Mouse (Mus musculus) gonadal fat pad, adult 2 months (tissue): ENCODE data around the gene Fam69a. TPM values are rescaled to one million over a fixed set of nuclear protein-coding genes. Genes with fewer than 3 reads are reported as not detected.
"Not testable (repeated sequence)": the region's sequence is repeated elsewhere in the genome, so short reads cannot be mapped to it uniquely, and the experiment has no call there.

ENCODE experiments used
- DNase-seq: peaks from one replicate; pipeline ENCODE4 v3.0.0-alpha.2; 2012; ENCODE audit warnings: low read depth
- polyA plus RNA-seq: library from polyadenylated mRNA; depleted of rRNA; stranded (reverse); fragments of >200 nt; gene quantifications from 2 replicates; pipeline ENCODE4 v1.2.3, GENCODE M21; 2012

The Fam69a gene
- polyA plus RNA-seq, 1 experiment = 5.4 TPM

GRCm38 (mm10) chr5:107947548-107947947, 39.3 kb downstream of the Fam69a start:
- DNase-seq = no peak

GRCm38 (mm10) chr5:107946475-107946874, 40.4 kb downstream of the Fam69a start:
- no peak for DNase-seq

GRCm38 (mm10) chr5:107943526-107943925, 43.4 kb downstream of the Fam69a start:
- DNase-seq = no peak

DNA sequence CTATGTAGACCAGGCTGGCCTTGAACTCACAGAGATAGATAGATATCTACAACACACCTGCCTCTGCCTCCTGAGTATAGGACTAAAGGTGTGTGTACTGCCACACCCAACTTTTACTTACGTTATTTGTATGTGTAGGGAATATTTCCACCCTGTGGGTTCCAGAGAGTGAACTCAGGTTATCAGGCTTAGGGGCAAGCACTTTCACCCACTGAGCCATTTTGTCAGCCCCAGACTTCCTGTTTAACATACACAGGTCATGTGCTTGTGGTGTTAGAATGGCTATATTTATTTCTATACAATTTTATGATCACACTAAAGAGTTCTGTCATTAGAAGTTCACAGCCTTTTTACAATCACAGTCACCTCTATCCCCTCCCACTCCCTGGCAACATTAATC, 43.9 kb downstream of the Fam69a start:
- DNase-seq = no peak

DNA sequence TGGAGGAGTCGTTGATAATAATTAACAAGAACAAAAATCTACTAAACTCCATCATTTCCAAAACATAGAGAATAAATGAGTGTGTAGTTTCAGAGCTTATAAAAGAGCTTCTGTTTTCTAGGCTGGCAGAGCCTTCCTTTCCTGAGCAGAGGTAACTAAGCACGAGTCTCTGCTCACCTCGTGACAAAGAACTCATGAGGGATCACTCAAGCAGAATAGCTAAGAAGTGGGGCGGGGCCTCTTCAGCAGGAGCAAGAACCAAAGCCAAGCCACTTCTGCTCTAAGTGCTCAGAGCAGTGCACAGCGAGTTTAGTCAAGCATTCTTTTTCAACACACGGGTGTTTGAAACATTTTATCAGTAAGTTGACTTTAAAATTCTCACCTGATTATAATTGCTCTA, 45.7 kb downstream of the Fam69a start:
- no peak for DNase-seq

GRCm38 (mm10) chr5:107939701-107940100, 47.2 kb downstream of the Fam69a start:
- DNase-seq = no peak

DNA sequence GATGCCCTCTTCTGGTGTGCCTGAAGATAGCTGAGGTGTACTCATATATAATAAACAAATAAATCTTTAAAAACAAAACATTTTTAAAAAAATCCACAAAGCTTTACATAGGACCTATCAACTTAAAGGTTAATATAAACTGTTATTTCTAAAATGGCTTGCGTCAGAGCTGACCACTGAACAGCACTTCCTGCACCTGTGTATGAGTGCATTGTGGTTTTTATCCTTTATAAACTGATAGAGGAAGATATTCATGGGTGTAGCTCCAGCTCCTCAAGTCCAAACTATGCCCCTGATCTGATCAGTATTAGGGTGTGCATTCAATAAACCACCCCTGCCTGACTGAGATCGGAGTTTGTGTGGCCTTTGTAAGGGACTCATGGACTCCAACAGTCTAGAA, 48.0 kb downstream of the Fam69a start:
- DNase-seq = no peak

DNA sequence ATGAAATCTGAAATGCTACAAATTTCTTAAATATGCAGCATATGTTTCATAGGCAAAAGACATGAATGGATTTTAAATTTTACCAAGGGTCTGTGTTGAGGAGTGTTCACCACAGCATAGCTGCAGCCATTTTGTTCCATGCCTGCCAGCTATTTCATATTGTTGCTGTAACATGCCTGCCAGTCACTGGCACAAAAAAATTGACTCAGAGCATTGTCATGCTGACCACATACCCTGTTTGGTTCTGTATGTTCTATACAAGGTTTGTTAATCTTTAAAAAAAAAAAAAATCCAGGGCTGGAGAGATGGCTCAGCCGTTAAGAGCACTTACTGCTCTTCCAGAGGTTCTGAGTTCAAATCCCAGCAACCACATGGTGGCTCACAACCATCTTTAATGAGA, 48.4 kb downstream of the Fam69a start:
- not testable (repeated sequence) for DNase-seq

- DNase-seq = no peak
Observed at GRCm38 (mm10) chr5:107936625-107937389, 50.1 kb downstream of the Fam69a start.

DNA sequence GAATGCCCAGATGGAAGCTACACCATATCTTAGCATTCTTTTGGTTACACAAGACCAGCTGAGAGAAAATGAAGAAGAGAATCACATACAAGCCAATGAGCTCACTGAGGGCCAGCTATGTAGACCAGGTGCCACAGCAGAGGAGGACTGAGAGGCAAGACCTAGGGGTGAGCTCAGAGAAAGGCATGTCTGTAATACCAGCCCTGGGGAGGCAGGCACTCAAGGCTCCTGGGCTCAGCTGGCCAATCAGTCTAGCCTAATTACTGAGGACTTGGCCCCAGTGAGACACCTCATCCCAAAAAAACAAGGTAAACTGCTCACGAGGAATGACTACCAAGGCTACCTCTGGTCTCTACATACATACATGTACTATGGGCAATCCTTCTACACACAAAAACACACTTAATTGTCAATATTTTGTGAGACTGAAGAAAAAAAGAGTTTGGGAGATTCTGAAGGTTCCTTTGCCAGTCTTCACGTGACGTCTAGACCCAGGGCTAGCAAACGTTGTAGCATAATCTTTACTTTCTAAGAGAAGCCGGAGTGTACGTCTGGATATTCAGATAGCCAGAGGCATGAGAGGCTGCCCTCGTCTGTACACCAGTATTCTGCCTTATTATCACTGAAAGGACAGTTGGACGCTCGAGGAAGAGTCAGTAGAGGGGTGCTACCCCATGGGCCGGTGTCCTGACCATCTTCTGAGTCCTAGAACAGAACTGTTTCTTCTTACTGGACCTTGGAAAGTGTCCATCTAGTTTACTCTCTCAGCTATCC, 51.9 kb downstream of the Fam69a start:
- no peak for DNase-seq

- no peak for DNase-seq
Observed at GRCm38 (mm10) chr5:107933202-107933974, 53.5 kb downstream of the Fam69a start.

DNA sequence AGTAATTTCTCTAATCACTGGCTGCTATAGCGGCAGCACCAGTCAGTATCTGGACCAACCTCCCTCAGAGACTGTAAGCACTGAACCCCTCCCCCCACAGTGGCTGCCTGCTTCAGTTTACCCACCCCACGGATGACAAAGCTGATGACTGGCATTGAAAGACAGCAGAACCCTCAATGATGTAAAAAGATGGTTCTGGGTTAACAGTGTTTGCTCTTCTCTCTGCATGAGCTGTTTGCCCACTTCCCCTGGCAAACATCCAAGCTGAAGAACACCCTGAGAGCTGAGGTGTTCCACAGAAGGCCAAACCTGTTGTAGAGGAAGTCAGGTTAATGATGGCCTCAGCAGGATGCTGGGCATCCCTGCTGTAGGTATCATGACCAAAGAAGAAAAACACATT, 54.3 kb downstream of the Fam69a start:
- no peak for DNase-seq

- DNase-seq = no peak
Observed at GRCm38 (mm10) chr5:107926550-107927249, 60.2 kb downstream of the Fam69a start.

DNA sequence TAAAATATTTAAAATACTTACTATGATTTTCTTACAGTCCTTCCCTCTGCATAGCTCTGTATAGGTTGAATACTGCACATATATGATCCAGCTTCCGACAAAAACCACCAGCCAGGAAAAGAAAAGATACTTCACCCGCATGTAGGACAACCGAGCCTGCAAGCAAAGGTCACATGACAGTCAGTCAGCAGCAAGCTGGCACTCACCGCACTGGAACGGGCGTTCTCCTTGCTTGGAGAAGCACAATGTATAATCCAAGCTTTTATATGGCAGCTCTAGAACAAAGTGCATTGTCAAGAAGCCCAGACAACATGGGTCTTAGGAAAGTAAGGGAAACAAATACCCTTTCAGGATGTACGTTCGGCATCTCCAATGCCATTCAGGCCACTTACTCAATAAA, 62.3 kb downstream of the Fam69a start:
- no peak for DNase-seq

DNA sequence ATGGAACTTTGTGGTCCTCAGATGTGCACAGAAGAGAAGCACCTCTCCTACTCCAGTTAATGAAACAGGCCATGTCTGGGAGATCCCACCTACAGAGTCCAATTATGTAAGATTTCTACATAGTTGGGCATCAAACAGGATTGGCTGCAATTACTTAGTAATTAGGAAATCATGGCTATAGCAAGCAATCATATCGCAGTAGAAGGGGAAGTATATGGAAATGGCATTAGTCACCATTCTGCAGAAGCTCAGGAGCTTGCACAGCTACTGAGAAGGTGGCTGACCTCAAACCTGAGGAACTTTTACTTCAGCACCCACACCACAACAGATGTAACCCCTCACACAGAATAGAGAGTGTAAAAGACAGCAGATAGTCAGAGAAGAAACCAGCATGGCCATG, 64.0 kb downstream of the Fam69a start:
- DNase-seq = peak; percentile 57

DNA sequence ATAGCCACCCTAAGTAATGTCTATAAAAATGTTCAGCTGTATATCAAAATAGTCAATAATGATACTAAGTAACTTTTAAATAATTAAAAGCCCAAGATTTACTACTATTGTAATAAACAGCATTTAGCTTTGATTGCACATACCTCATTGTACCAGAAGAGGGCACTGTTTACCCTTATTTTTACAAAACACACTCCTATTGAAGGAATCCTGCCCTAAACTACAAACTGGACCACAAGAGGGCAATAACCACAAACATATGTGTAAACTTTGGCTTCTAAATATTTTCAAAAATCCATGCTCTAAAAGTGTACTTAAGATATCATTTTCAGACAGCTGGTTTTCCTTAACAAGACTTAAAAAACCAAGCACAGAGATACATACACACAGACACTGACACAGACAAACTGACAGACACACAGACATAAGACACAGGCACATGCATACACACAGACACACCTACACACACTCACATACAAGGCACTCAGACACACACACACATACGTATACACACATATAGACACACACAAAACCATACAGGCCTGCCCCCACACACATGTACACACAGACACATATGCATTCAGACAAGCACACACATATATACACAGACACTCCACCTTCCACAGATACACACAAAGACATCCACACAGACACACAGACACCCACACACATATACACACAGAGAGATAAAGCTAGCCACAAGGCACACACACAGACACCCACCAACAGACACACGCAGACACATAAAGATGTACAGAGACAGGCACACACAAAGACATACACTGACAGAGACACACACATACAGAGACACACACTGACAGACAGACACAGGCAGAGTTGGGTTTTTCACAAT, 65.3 kb downstream of the Fam69a start:
- no peak for DNase-seq

GRCm38 (mm10) chr5:107915280-107915679, 71.6 kb downstream of the Fam69a start:
- no peak for DNase-seq

GRCm38 (mm10) chr5:107911012-107911411, 75.9 kb downstream of the Fam69a start:
- no peak for DNase-seq

GRCm38 (mm10) chr5:107910084-107910616, 76.7 kb downstream of the Fam69a start:
- no peak for DNase-seq

DNA sequence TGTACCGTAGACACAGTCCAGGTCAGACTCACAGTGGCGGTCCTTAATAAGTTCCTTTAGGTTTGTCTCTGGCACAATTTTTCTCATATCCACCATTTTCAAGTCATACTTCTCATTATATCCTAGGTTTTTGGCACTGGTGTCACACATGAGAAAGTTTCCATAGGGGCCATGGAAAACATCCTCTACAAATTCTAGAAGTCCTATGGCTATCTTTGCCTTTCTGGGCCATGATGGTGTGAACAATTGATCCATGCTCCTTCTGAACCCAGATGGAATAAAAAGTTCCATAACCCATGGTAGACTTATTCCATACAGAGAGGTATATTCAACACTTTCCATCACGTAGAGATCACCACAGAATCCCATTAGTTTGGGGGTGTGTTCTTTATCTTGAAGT, 77.2 kb downstream of the Fam69a start:
- DNase-seq = no peak
